Mouse (Mus musculus) MEL (cell line): ENCODE measurements around the gene Prkce.

Source experiments
- CHD2 ChIP-seq: IDR thresholded peaks from 2 replicates; pipeline ENCODE4 v1.6.1; 2011; ENCODE audit warnings: low read length, improper control_type of control experiment
- CTCF ChIP-seq, 3 experiments: IDR thresholded peaks in 2 of 3; conservative IDR thresholded peaks in 1 of 3; 2 replicates each; pipeline ENCODE4 v1.5.1; 2011 to 2012; ENCODE audit warnings: low read length in 3 of 3, low read depth in 2 of 3, mild to moderate bottlenecking in 2 of 3, improper control_type of control experiment in 1 of 3, inconsistent platforms in 1 of 3, mixed read lengths in 1 of 3, moderate library complexity in 1 of 3; ENCODE audit not compliant: control insufficient read depth in 1 of 3, insufficient read depth in 1 of 3, poor library complexity in 1 of 3, severe bottlenecking in 1 of 3
- EP300 ChIP-seq, 2 experiments: IDR thresholded peaks; 2 replicates each; pipeline ENCODE4 v1.6.1; 2011; ENCODE audit warnings: improper control_type of control experiment in 2 of 2, low read length in 2 of 2, low read depth in 1 of 2, mild to moderate bottlenecking in 1 of 2
- JUND ChIP-seq: IDR thresholded peaks from 2 replicates; pipeline ENCODE4 v1.6.1; 2011; ENCODE audit warnings: low read depth, mild to moderate bottlenecking, improper control_type of control experiment, low read length
- POLR2AphosphoS2 ChIP-seq: IDR thresholded peaks from 2 replicates; pipeline ENCODE4 v1.6.1; 2011; ENCODE audit warnings: low read length, improper control_type of control experiment
- SIN3A ChIP-seq: IDR thresholded peaks from 2 replicates; pipeline ENCODE4 v1.6.1; 2012; ENCODE audit warnings: low read length, improper control_type of control experiment, inconsistent platforms

GRCm38 (mm10) chr17:86194921-86195320 lies 27.3 kb downstream of the Prkce start:
- TF ChIP-seq EP300 (IDR thresholded peaks at IDR 0.05; ENCODE audit: low read depth in 1 of 2, low read length in 2 of 2) = no peak
- TF ChIP-seq CTCF (IDR thresholded peaks at IDR 0.05 in 2 of 3, conservative IDR thresholded peaks at IDR 0.05 in 1 of 3; ENCODE audit: control insufficient read depth in 1 of 3, insufficient read depth in 1 of 3, low read depth in 2 of 3, low read length in 3 of 3, poor library complexity in 1 of 3, severe bottlenecking in 1 of 3) = no peak
- TF ChIP-seq POLR2AphosphoS2 = no peak
- no peak for TF ChIP-seq SIN3A
- TF ChIP-seq JUND = no peak
- TF ChIP-seq CHD2 = no peak
